Mouse (Mus musculus) MEL-GATA-1-ER (cell line): Measurements from ENCODE around the gene Amotl2.

Experiments used
- DNase-seq: peaks from one replicate; pipeline ENCODE4 v3.0.0-alpha.2; 2012; ENCODE audit warnings: low read depth; ENCODE audit errors: extremely low read depth

Gene Amotl2

DNA sequence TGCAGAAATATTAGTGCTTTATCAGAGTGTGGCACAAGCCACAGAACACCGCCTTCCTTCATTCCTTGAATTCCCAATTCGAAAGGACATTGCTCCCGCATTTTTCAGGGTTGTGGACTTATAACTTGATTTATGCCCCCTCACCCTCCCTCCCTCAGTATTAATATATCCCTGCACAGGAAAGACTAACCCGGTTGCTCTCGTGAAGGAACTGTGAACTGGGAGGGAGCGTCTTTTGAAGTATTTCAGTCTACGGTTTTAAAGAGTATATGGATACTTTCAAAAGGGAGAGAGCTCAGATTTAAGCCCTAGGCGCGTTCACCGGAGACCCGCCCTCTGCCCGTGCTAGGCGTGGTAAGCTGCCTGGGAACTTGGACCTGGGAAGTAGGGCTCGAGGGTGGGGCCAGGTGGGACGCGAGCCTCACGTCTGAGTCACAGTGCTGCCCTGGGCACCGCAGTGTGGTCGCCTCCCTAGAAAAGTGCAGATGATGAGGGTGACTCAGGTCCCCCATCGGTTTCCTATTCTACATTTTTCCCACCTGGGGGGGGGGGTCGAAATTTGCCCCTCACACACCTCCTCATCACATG lies 54.9 kb downstream of the Amotl2 start:
- no peak for DNase-seq

DNA sequence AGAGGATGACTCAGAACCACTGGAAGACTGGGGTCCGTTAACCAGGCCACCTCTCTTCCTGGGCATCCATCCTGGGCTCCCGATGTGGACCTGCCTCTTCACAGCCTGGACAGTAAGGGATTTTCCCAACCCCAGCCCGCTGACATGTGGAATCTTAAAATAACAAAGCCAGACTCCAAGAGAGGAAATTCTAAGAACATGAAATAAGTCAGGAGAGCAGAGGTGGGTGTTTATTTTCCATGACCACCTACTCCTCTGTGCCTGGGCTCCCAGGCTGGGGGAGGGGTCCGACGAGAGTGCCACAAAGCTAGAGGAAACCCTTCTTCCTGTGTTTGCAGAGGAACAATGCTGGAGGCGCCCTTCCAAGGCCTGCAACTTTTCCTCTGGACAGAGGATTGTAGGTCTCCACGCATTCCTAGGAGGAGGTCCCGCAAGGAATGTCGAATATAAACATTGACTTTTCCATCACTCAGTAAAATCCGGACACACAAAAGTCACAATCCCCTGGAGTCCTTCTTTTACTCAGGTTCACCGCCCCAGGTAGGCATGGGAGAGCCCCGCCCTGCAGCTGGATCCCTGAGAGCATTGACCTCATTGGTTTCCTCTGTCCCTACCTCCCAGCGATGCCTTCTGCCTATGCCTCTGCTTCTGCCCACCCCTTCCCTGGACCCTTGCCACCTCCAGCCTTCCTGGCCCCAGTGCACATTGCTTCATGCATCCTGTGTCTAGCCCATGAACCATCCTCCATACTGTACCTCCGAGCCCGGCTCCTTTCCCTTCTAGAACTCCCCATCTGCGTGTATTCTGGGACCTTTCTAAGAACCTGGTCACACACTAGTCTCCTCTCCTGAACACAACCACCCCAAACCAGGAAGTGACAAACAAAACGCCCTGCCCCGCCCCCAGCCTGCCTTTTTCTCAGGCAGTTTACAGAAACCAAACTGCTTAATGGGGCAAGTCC lies 61.4 kb downstream of the Amotl2 start:
- no peak for DNase-seq

- no peak for DNase-seq
Observed at GRCm38 (mm10) chr9:102779493-102779892, 63.0 kb downstream of the Amotl2 start.
